Mouse (Mus musculus): ENCODE results near the gene Cdh11. TPM values are rescaled to one million over a fixed set of nuclear protein-coding genes. Genes with fewer than 3 reads are reported as not detected.

Cdh11 gene
- polyA plus RNA-seq, 1 experiment: 12.6 TPM

- Histone ChIP-seq H3K4me3 (ENCODE audit: insufficient read depth, low read depth, low read length) (no peak overlapping the region), H3K4me1 (ENCODE audit: control insufficient read depth, insufficient read depth, low read length) (no peaks in the 10 kb centered on the region), H3K36me3 (ENCODE audit: control insufficient read depth, insufficient read depth, low read length) (no peaks in the 10 kb centered on the region), H3K27ac (ENCODE audit: insufficient read depth, low read depth, low read length) (no peak overlapping the region), H3K27me3 (replicated peaks; ENCODE audit: control insufficient read depth, insufficient read depth, low read length) (no peaks in the 10 kb centered on the region)
- 55% methylated on average over 4 of the region's 4 CpGs for WGBS
- DNase-seq: no peak
- TF ChIP-seq CTCF (conservative IDR thresholded peaks at IDR 0.05; ENCODE audit: insufficient read depth, insufficient read length, low read depth, low read length) (no peak), POLR2A (IDR thresholded peaks at IDR 0.05; ENCODE audit: low read depth, low read length) (no peak)
Measured at GRCm38 (mm10) chr8:102740963-102741362, 44.5 kb downstream of the Cdh11 start.

- Histone ChIP-seq H3K36me3 (ENCODE audit: control insufficient read depth, insufficient read depth, low read length) (no peaks in the 10 kb centered on the region), H3K4me1 (ENCODE audit: control insufficient read depth, insufficient read depth, low read length) (no peaks in the 10 kb centered on the region), H3K27me3 (replicated peaks; ENCODE audit: control insufficient read depth, insufficient read depth, low read length) (no peaks in the 10 kb centered on the region), H3K4me3 (ENCODE audit: insufficient read depth, low read depth, low read length) (no peak overlapping the region), H3K27ac (ENCODE audit: insufficient read depth, low read depth, low read length) (no peak overlapping the region)
- no peak for TF ChIP-seq CTCF (conservative IDR thresholded peaks at IDR 0.05; ENCODE audit: insufficient read depth, insufficient read length, low read depth, low read length)
- no peak for TF ChIP-seq POLR2A (IDR thresholded peaks at IDR 0.05; ENCODE audit: low read depth, low read length)
- 68% methylated on average over 7 of the region's 7 CpGs for WGBS
- no peak for DNase-seq
Measured at GRCm38 (mm10) chr8:102738961-102739487, 46.4 kb downstream of the Cdh11 start.

GRCm38 (mm10) chr8:102738395-102738794, 47.0 kb downstream of the Cdh11 start:
- Histone ChIP-seq H3K4me1 (ENCODE audit: control insufficient read depth, insufficient read depth, low read length) (no peaks in the 10 kb centered on the region), H3K36me3 (ENCODE audit: control insufficient read depth, insufficient read depth, low read length) (no peaks in the 10 kb centered on the region), H3K27ac (ENCODE audit: insufficient read depth, low read depth, low read length) (no peak overlapping the region), H3K27me3 (replicated peaks; ENCODE audit: control insufficient read depth, insufficient read depth, low read length) (no peaks in the 10 kb centered on the region), H3K4me3 (ENCODE audit: insufficient read depth, low read depth, low read length) (no peak overlapping the region)
- TF ChIP-seq POLR2A (IDR thresholded peaks at IDR 0.05; ENCODE audit: low read depth, low read length) (no peak), CTCF (conservative IDR thresholded peaks at IDR 0.05; ENCODE audit: insufficient read depth, insufficient read length, low read depth, low read length) (no peak)
- no peak for DNase-seq
- WGBS: 75% methylated on average over 7 of the region's 7 CpGs

- H3K4me3 ChIP-seq (ENCODE audit: insufficient read depth, low read depth, low read length): no peak overlapping the region
- no peaks in the 10 kb centered on the region for H3K36me3 ChIP-seq (ENCODE audit: control insufficient read depth, insufficient read depth, low read length)
- H3K27ac ChIP-seq (ENCODE audit: insufficient read depth, low read depth, low read length): no peak overlapping the region
- H3K27me3 ChIP-seq (replicated peaks; ENCODE audit: control insufficient read depth, insufficient read depth, low read length): no peaks in the 10 kb centered on the region
- H3K4me1 ChIP-seq (ENCODE audit: control insufficient read depth, insufficient read depth, low read length): no peaks in the 10 kb centered on the region
- 88% methylated on average over 1 of the region's 1 CpGs for WGBS
- TF ChIP-seq CTCF (conservative IDR thresholded peaks at IDR 0.05; ENCODE audit: insufficient read depth, insufficient read length, low read depth, low read length) (no peak), POLR2A (IDR thresholded peaks at IDR 0.05; ENCODE audit: low read depth, low read length) (no peak)
- no peak for DNase-seq
Measured at GRCm38 (mm10) chr8:102734419-102734818, 51.0 kb downstream of the Cdh11 start.

GRCm38 (mm10) chr8:102726206-102726935, 59.1 kb downstream of the Cdh11 start:
- H3K4me1 ChIP-seq (ENCODE audit: control insufficient read depth, insufficient read depth, low read length): no peaks in the 10 kb centered on the region
- TF ChIP-seq CTCF (conservative IDR thresholded peaks at IDR 0.05; ENCODE audit: insufficient read depth, insufficient read length, low read depth, low read length) (no peak), POLR2A (IDR thresholded peaks at IDR 0.05; ENCODE audit: low read depth, low read length) (no peak)
- H3K27ac ChIP-seq (ENCODE audit: insufficient read depth, low read depth, low read length): no peak overlapping the region
- WGBS: 72% methylated on average over 10 of the region's 10 CpGs
- H3K36me3 ChIP-seq (ENCODE audit: control insufficient read depth, insufficient read depth, low read length): no peaks in the 10 kb centered on the region
- no peaks in the 10 kb centered on the region for H3K27me3 ChIP-seq (replicated peaks; ENCODE audit: control insufficient read depth, insufficient read depth, low read length)
- H3K4me3 ChIP-seq (ENCODE audit: insufficient read depth, low read depth, low read length): no peak overlapping the region
- no peak for DNase-seq

- no peak for DNase-seq
- Histone ChIP-seq H3K4me1 (ENCODE audit: control insufficient read depth, insufficient read depth, low read length) (no peaks in the 10 kb centered on the region), H3K36me3 (ENCODE audit: control insufficient read depth, insufficient read depth, low read length) (no peaks in the 10 kb centered on the region), H3K4me3 (ENCODE audit: insufficient read depth, low read depth, low read length) (no peak overlapping the region), H3K27ac (ENCODE audit: insufficient read depth, low read depth, low read length) (no peak overlapping the region), H3K27me3 (replicated peaks; ENCODE audit: control insufficient read depth, insufficient read depth, low read length) (no peaks in the 10 kb centered on the region)
- TF ChIP-seq CTCF (conservative IDR thresholded peaks at IDR 0.05; ENCODE audit: insufficient read depth, insufficient read length, low read depth, low read length): no peak
- no peak for TF ChIP-seq POLR2A (IDR thresholded peaks at IDR 0.05; ENCODE audit: low read depth, low read length)
- 71% methylated on average over 3 of the region's 3 CpGs for WGBS
Measured at GRCm38 (mm10) chr8:102725496-102725895, 59.9 kb downstream of the Cdh11 start.

- no peak for DNase-seq
- WGBS: 67% methylated on average over 4 of the region's 4 CpGs
- TF ChIP-seq POLR2A (IDR thresholded peaks at IDR 0.05; ENCODE audit: low read depth, low read length) (no peak), CTCF (conservative IDR thresholded peaks at IDR 0.05; ENCODE audit: insufficient read depth, insufficient read length, low read depth, low read length) (no peak)
- H3K27ac ChIP-seq (ENCODE audit: insufficient read depth, low read depth, low read length): no peak overlapping the region
- no peaks in the 10 kb centered on the region for H3K36me3 ChIP-seq (ENCODE audit: control insufficient read depth, insufficient read depth, low read length)
- H3K4me1 ChIP-seq (ENCODE audit: control insufficient read depth, insufficient read depth, low read length): no peaks in the 10 kb centered on the region
- no peaks in the 10 kb centered on the region for H3K27me3 ChIP-seq (replicated peaks; ENCODE audit: control insufficient read depth, insufficient read depth, low read length)
- H3K4me3 ChIP-seq (ENCODE audit: insufficient read depth, low read depth, low read length): no peak overlapping the region
Measured at GRCm38 (mm10) chr8:102715956-102716355, 69.5 kb downstream of the Cdh11 start.

All from kidney, adult 2 months (tissue).